Mouse (Mus musculus): ENCODE data around the gene B3galt5. TPM values are rescaled to one million over a fixed set of nuclear protein-coding genes. Genes with fewer than 3 reads are reported as not detected.

The B3galt5 gene
- total RNA-seq, 1 experiment from 2014 or later: not detected

Other genes with a start within 250 kb of the B3galt5 start
- gene Psmg1, start 244.8 kb upstream of the B3galt5 start, total RNA-seq (2017): 9.8 and 20.6 TPM in 2 replicates
- gene Brwd1, start 153.3 kb upstream of the B3galt5 start, total RNA-seq (2017): 507 and 521 TPM in 2 replicates
- gene Hmgn1, start 108.1 kb upstream of the B3galt5 start, total RNA-seq (2017): 97.1 and 160 TPM in 2 replicates
- 6.6 and 8.2 TPM in 2 replicates for gene Wrb, start 90.4 kb upstream of the B3galt5 start, total RNA-seq (2017)
- not detected in 2 replicates for gene Lca5l, start 43.5 kb upstream of the B3galt5 start, total RNA-seq (2017)
- not detected in 2 replicates for gene Sh3bgr, start 35.4 kb upstream of the B3galt5 start, total RNA-seq (2017)
- 4.1 and 7.4 TPM in 2 replicates for gene Itgb2l, start 207.8 kb downstream of the B3galt5 start, total RNA-seq (2017)
- 0.98 and 4.8 TPM in 2 replicates for gene Pcp4, start 231.8 kb downstream of the B3galt5 start, total RNA-seq (2017)

All from neutrophil, adult 5-6 weeks (primary cell).